Mouse (Mus musculus) 3T3-L1 (cell line): ENCODE measurements around the gene Arsg.

ENCODE experiments used
- DNase-seq: peaks from one replicate; pipeline ENCODE4 v3.0.0-alpha.2; 2015; ENCODE audit warnings: low read depth, low spot score

Arsg gene

DNA sequence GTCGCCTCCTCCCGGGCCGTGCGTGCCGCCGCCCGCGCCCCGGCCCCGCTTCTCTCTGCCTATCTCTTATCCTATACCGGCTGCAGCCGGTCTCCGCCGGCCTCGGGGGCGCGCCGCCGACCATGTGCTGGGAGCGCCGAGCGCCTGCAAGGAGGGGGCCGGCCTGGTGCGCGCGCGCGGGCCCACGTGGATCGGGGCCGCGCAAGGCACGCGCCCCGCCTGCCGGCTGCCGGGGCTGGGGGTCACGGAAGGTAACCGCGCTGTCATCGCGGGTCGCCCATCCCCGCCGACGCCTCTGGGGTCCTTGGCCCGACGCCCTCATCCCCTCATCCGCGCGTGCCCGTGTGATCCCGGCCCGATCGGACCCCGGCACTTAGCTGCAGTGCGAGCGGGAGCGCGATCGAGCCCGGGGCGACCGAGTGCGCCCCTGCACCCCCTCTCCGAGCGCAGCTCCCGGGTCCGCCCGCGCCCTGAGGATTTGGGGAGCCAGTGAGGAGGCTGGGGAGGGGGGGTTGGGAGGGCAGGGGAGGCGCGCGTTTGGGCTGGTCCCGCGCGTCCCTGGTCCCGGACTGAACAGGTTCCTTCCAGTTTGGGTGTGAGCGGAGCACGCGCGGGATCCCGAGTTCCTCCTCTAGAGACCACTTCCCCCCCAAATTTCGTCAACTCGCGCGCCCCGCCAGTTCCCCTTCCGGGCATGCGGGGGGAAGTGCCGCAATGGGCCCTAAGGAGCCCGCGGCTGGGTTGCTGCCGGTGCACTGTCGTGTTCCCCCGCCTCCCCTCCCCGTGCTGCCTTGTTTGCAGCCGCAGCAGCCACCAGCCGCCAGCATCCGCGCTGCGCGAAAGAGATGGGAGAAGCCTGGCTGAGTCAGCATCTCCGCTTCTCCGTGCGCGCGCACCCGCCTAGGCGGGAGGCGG lies at the start of gene Arsg, which contains the start of gene Slc16a6:
Gene Arsg (plus strand): TSS at position 204 of the 915 bp plus-strand sequence.
Gene Slc16a6 (minus strand): TSS at position 428 of the 915 bp plus-strand sequence.
- DNase-seq: peak; percentile 44

GRCm38 (mm10) chr11:109425392-109426271 lies 47.5 kb upstream of the Arsg start, which contains the start of gene Amz2:
TSS of gene Amz2 (plus strand) at chr11:109425946.
- DNase-seq: peak; percentile 99

DNA sequence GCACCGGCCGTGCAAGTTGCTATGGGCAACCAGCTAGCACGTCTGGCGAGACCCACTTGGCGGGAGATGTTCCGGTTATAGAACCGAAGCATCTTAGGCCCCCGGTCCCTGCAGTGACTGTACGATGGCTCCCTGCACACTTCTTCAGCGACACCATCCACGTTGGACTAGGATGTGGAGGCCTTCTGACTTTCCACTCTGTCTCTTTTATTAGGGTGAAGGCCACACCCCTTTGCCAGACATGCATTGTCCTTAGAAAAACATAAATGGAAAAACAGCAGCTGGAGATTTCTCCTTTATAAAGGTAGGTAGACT lies 46.9 kb upstream of the Arsg start:
- no peak for DNase-seq

DNA sequence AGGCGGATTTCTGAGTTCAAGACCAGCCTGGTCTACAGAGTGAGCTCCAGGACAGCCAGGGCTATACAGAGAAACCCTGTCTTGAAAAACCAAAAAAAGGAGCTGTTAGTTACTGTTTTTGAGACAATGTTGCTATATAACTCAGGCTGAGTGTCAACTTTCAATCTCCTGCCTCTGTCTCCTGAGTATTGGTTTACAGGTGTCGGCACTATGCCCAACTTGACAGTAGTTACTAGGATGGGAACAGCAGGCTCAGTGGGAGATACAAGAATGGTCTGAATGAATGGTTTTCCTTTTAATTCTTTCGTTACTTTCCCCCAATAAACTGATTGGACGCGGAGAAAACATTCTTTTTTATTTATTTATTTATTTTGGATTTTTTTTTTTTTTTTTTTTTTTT lies 45.8 kb upstream of the Arsg start:
- DNase-seq: no peak

DNA sequence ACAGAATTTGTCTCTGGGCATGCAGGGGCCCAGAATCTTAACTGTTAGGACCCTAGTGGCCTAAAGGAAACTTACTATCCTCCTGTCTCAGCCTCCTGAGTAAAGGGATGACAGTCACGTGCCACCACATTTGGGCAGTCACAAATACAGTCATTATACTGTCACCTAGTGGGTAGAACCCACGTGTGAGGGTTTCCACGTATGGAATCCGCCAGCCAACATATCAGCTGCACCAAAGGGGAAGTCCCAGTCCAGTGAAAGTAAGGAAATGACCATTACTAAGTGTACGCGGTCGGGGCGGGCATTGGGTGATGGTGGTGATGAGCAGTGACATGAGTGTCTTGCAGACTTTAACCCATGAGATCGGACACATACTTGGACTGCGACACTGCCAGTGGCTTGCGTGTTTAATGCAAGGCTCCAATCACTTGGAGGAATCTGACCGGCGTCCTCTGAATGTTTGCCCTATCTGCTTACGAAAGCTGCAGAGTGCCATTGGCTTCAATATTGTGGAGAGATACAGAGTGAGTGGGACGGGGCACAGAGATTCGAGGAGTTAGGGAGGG lies 38.9 kb upstream of the Arsg start:
- no peak for DNase-seq

DNA sequence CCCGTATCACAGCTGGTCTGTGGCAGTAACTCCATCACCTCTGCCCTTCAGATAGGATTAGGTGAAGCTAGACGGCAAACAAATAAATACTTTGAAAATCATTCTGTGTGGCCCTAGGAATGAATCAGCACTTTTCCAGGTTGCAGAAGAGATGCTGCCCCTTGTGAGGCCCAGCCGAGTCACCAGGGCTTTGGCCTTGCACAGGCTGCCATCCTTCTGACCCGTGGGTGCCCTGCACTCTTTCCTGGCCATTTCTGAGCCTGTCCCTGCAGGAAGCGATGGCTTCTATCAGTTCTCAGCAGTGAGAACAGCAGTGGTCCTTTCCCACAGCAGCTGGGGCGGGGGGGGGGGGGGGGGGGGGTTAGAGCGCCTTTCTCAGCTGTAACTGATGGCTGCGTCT lies 36.3 kb upstream of the Arsg start:
- DNase-seq: no peak

GRCm38 (mm10) chr11:109439209-109439608 lies 34.0 kb upstream of the Arsg start:
- no peak for DNase-seq

DNA sequence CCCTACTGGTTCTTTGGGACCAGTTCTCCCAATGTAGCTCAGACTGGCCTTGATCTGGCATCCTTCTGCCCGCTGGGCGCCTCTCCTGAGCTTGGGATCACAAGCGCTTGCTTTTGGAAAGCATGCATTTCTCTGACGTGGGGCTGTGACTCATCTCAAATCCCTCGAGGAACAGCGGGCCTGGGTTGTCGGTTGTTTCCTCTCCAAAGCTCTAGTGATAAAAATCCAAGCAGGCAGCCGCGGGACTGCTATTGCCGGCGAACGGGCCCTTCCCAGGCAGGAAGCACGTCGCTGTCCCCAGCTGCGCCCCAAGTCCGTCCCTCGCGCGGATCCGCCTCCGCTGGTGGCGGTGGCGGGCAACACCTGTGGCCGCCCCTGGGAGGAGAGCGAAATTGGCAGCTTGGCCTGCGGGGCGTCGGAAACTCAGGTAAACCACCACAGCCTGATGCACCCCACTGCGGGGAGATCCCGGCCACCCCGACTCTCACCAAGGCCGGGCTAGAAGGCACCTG lies 33.3 kb upstream of the Arsg start:
- DNase-seq: peak; percentile 97

DNA sequence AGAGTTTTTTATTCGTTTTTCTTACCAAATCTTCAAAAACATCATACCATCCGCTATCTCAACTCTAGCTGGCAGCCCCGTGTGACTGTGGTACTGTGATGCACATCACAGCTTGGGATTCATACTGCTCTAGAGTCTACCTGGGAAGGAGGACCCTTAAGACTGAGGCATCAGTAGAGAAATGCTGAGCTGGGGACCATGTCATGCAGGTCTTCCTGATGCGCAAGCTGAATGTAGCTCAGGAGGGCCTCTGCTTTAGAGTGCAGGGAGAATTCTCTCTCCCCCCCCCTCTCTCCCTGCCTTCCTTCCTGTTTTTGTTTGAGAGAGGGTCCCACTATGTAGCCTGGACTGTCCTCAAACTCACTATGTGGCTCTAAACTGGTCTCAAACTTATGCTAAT lies 32.5 kb upstream of the Arsg start:
- peak; percentile 21 for DNase-seq

DNA sequence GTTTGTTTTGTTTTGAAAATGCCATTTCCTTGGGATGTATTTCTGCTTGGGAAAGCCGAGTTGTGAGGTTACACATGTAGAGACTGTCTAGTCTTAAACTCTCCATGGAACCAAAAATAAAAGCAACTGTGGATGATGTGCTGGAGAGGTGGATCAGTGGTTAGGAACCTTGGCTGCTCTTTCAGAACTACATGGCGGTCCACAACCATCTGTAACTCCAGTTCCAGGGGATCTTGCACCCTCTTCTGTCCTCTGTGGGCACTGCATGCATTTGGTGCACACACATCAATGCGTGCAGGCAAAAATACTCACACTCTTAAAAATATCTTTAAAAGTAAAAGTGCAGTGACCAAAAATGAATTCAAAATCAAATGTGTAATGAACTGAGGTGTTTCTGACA lies 32.1 kb upstream of the Arsg start:
- peak; percentile 75 for DNase-seq

- DNase-seq: no peak
Measured at GRCm38 (mm10) chr11:109442166-109442730, 30.9 kb upstream of the Arsg start.

- DNase-seq: no peak
Measured at GRCm38 (mm10) chr11:109443468-109444263, 29.5 kb upstream of the Arsg start.

DNA sequence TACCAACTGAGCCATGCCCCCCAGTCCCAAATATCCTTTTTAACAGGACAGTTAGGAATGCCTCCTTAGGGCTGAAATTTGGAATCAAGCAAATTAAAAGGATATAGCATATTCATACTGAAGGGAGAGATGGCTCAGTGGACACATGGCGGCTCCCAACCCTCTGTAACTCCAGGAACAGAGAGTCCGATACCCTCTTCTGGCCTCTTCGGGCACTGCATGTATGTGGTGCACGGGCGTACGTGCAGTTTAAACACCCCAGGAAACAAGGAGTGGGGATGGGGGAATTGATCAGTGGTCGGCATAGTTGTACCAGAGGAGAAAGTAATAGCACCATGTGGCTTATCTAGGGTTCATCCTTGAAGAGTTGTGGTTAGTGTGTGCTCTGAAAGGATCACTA lies 28.6 kb upstream of the Arsg start:
- peak; percentile 26 for DNase-seq

DNA sequence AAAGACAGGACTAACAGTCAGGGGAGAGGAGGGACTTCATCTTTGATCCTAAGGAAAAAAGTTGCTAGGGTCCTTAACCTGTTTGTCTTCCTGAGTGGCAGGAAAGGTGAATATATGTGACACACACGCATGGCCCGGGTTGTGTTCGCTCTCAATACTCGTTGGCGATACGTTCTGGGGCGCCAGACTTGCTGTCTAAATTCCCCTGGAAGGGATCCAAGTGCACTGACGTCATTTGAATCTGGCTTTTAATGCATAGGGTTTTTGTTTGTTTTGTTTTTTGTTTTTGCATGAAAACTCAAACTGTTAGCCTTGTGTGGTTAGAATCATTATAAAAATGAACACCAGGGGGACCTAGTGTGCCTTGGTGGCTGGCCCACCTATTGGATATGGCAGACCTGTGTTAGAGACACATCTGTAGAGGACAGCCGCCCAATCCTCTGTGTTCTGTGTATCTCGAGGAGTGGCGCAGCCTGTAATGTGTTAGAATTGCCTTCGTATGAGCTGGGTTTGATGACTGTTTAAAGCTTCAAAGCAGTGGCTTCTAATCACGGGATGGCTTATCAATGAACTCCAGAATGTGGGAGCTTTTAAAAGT lies 27.6 kb upstream of the Arsg start:
- DNase-seq: peak; percentile 62

- no peak for DNase-seq
Measured at GRCm38 (mm10) chr11:109451169-109451568, 22.0 kb upstream of the Arsg start.

DNA sequence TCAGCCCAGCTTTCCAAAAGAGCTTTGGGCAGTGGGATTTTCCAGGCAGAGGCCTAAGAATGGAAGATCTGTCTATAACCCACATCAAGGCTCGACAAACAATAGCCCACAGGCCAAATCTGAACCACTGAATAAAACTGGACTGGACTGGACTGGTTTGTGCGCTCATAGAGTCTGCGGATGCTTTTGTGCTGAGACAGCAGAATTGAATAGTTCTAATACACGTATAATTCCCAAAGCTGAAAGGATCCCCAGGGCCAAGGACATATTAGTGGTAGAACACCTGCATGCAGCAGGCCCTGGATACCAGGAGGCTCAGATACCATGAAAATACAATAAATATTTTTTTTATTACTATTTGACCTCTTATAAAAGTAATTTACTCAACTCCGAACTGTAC lies 16.9 kb upstream of the Arsg start:
- DNase-seq: no peak

DNA sequence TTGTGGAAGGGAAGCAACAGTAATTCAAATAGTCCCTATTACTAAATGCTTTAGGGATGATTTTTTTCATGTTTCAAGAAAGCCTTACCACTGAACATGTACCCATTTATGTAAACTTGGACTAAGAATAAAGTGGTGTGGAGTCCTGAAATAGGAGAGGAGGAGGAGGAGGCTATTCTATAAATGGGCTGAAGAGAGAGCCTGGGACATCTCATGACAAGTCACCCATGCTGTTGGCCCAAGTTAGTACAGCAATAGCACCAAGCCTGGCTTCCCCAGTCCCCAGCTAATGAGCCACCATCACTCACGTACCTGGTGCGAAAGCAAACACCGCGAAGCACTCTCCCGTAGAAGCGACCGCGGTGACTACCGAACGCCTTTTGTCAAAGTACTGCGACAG lies 15.0 kb upstream of the Arsg start:
- DNase-seq: no peak

DNA sequence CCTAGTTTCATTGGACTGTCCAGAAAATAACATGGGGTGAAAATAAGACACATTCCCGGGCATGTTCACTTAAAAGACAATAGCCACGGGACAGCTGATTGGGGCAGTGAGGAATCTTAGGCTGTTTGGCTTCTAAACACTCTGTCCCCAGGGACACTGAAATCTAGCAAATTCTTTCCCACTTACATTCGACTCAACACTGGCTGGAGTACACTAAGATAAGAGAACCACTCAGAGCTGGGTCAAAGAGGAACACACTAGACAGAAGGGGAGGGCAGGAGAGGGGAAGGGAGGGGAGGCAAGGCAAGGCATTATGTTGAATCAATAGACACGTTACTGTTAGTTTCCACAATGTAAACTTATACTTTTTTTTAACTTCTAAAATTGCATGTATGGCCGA lies 12.6 kb upstream of the Arsg start:
- peak; percentile 62 for DNase-seq

GRCm38 (mm10) chr11:109465068-109465467 lies 8.1 kb upstream of the Arsg start:
- DNase-seq: no peak

DNA sequence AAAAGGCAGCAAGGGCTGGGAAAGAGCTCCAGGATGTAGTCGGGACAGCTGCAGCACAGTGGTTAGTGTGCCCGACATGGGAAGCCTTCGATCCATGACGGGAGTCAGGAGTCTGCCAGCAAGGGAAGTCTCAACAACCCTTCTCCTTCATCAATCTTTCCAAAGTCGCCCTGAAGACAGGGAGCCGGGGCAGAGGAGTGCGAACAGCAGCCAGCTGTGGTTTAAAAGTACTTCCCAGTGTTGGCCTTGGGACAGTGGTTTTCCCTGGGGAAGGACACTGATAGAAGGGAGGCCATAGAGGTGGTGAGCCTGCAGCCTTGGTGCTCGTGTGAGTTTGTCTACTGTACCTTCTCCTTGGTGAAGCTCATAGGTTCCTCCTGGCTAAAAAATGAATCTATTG lies 6.2 kb upstream of the Arsg start:
- DNase-seq: no peak
